Mouse (Mus musculus) lung, postnatal 4 days (tissue): ENCODE measurements around the gene Gm49325.
A peak's percentile ranks its signal among the peaks of the same experiment; 100 is the strongest.

Source experiments
- DNase-seq, 2 experiments: peaks; one replicate each; pipeline ENCODE4 v3.0.0; 2021

Gene Gm49325

DNA sequence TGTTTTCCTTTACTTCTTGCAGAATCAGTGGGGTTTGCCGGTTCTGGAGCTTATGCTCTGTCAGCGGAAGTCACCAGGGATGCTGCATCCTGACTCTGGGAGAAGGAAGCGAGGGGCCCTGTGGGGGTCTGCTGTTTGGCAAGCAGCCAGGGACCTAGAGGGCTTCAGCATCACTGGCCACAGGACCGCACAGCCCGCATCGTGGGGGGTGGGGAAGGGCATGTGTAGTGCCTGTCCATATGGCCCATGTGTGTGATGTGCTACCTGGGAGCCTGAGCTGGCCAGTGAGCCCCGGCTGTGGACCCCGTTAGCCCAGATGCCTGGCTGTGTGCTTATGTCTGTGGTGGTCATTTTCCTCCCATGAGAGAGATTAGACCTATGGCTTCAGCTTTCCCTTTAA lies 16.2 kb upstream of the Gm49325 start:
- DNase-seq = no peak

- DNase-seq = peak; percentile 58 to 73
Measured at GRCm38 (mm10) chr10:77590812-77591211, 15.2 kb upstream of the Gm49325 start.

- DNase-seq = no peak
Measured at GRCm38 (mm10) chr10:77591546-77591945, 14.5 kb upstream of the Gm49325 start.

DNA sequence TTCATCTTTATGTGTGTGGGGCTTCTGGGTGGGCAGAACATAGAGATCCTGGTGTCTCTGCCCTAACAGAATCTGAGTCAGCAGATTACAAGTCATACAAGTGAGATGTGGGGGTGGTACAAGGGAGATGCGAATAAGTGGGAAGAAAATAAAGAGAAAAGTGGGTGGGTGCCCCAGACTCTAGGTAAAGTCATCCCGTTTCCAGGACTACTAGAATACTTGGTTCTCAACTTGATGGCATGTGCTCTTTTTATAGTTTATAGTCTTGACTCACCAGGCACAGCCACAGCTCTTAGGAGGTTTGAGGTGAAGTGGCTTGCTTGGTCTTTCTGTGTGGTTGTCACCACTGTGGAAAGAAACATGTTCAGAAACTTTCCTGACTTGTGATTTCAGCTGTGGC lies 9.9 kb upstream of the Gm49325 start:
- no peak for DNase-seq

DNA sequence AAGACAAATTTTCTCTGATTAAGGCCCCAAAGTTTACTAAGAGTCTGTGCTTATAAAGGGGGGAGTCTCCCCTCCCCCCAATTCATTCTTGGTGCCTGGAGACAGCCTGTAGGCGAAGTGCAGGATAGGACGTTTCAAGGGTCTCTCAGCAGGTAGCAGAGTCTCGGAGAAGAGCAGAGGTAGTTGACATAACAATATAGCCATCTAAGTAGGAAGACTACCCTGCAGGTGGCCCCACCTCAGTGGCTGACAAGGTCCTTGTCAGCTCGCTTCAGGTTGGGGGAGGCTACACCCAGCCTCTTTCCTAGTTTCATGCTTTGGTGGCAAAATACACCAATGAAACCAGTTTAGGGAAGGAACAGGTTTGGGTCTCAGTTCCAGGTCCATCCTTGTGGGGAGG lies 3.0 kb upstream of the Gm49325 start:
- no peak for DNase-seq

DNA sequence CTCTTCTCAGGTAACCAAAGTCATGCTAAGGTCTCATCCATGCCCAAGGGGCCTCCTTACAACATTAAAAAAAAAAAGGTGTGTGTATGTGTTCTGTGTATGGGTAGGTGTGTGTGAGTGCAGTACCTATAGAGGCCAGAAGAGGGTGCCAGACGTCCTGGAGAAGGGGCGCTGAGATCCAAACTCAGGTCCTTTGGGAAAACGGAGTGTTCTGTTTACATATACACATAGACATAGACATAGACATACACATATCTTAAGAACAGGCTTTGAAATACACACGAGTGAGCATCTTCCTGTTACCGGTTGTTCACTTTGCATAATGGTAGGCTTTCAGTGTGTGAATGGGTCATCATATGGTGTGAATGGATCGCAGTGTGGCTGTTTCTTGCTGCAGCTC lies 1.9 kb upstream of the Gm49325 start:
- no peak for DNase-seq

DNA sequence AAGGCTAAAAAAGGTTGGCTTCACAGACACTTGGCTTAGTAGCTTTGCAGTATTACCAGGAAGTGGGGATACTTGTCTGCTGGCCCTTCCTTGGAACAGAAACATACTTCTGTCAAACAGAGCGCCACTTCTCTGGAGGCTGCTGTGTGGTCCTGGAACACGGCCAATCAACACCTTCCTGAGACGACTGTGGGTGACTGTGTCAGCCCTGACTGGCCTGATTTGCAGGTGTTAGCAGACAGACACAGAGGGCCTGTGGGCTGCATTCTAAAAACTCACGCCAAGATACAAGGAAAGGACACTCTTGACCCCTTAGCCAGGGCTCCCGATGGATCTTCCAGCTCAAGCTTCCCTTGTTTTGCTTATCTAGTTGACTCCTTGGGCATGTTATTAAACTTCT lies 1.0 kb upstream of the Gm49325 start:
- peak; percentile 45 to 61 for DNase-seq

- peak in 1 of 2 experiments; percentile 49 for DNase-seq
Measured at GRCm38 (mm10) chr10:77605368-77605767, 629 bp upstream of the Gm49325 start.

GRCm38 (mm10) chr10:77606855-77607254 lies 858 bp downstream of the Gm49325 start:
- no peak for DNase-seq

DNA sequence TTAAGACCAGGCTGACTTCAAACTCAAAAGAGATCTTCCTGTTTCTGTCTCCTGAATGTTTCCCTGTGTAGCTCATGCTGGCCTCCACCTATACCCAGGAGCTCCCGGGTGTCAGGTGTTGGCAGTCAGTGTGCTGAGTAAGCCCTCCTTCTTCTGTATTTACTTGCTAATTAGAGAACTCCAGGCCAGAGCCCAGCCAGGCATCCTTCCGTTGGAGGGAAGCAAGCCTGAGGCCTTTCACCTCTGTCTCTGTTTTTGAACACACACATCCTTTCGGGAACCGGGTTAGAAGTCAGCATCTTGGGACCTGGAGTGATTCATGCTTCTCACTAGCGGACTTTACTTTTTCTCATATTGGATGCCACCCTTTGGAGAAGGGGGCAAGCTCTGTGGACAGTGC lies 1.4 kb downstream of the Gm49325 start:
- DNase-seq = no peak

- no peak for DNase-seq
Measured at GRCm38 (mm10) chr10:77608589-77608988, 2.6 kb downstream of the Gm49325 start.

- DNase-seq = no peak
Measured at GRCm38 (mm10) chr10:77610221-77610961, 4.4 kb downstream of the Gm49325 start.

- DNase-seq = peak; percentile 51 to 73
Measured at GRCm38 (mm10) chr10:77613409-77613808, 7.4 kb downstream of the Gm49325 start.

- no peak for DNase-seq
Measured at GRCm38 (mm10) chr10:77615647-77616046, 9.7 kb downstream of the Gm49325 start.

GRCm38 (mm10) chr10:77616166-77616565 lies 10.2 kb downstream of the Gm49325 start:
- no peak for DNase-seq

GRCm38 (mm10) chr10:77616926-77617325 lies 10.9 kb downstream of the Gm49325 start:
- DNase-seq = no peak

GRCm38 (mm10) chr10:77621546-77621945 lies 15.5 kb downstream of the Gm49325 start:
- DNase-seq = peak in 1 of 2 experiments; percentile 20

DNA sequence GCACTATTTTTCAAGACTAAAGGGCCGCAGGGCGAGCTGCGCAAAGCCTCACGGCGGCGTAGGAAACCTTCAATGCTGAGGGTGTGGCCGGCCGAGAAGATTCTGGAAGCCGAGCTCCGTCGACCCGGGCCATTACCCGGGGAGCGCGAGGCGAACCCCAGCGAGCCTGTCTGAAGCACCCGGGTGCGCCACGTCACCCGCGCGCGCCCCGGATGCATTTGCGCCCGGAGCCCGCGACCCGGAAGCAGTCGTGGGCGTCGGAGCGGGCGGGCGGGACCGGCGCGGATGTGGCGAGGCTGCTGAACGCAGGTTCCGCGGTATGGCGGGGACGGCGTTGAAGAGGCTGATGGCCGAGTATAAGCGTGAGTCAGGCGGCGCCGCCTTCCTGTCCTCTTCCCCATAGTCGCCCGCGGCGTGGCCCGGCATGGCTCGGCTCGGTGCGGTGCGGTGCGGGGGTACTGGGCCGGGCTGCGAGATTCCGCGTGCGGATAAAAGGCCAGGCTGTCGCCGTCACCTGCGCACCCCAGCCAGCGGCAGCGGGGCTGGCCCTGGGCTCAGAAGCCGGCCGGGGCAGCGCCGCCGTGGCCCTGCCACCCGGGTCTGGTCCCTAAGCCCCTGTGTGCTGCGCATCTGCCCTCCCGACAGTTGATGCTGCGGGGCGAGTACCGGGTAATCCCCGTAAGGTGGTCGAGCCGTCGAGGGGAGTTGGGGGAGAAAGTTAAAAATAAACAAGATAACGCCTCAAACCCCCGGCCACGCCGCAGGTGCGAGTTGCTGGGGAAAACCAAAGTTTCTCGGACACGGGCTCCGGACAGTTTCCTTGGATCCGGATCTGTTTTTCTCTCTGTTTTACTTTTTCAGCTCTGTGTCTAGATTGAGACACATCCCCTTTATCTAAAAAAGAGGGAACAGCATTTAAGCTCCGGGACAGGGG lies 16.3 kb downstream of the Gm49325 start, which contains the start of gene Ube2g2:
Gene Ube2g2 (plus strand): TSS at position 221 of the 934 bp plus-strand sequence.
- peak; percentile 96 to 97 for DNase-seq

- peak; percentile 63 to 84 for DNase-seq
Measured at GRCm38 (mm10) chr10:77623069-77623492, 17.1 kb downstream of the Gm49325 start.

DNA sequence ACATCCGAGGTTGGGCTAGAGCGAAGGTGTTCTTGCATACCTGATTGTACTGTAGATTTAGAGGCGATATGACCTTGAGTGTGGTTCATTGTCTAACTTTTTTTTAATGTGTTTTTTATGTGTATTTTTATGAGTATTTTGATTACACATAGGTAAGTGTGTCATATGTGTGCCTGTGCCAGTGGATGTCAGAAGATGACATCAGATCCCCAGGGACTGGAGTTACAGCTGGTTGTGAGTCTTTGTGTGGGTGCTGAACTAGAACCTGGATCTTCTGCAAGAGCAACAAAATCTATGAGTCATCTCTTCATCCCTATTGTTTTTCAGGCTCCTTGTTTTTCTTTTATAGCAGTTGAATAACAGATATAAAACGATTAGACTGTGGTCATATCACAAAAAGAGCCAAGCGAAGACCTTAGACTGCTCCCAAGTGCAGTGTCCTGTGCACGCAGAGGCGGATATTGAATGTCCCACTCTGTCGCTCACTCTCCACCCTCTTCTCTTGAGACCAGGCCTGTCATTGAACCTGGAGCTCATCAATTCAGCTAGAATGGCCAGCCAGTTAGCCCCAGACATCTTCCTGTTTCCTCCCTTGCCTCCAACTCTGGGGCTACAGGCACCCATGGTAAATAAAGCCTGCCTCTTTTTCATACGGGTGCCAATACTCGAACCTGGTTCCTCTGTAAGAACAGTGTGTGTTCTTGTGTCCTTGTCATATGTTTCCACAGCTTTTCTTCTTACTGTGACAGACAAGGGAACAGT lies 17.8 kb downstream of the Gm49325 start:
- DNase-seq = no peak

DNA sequence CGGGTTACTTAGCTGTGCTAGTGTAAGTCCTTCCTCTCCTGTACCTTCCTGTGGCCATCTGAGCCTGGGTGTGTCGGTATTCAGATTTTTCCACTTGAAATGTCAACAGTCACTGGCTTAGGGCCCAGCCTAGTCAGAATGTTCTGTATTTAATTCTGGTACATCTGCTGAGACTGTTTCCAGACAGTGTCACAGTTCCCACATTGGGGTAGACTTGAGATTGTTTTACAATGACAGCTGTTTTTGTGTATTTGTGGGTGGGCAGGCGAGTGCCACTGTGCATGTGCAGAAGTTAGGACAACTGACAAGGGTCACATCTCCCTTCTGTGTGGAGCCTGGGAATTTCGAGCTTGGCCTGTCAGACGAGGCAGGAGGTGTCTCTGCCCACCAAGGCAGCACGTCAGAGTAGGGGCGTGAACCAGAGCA lies 18.6 kb downstream of the Gm49325 start:
- DNase-seq = peak; percentile 46 to 55

DNA sequence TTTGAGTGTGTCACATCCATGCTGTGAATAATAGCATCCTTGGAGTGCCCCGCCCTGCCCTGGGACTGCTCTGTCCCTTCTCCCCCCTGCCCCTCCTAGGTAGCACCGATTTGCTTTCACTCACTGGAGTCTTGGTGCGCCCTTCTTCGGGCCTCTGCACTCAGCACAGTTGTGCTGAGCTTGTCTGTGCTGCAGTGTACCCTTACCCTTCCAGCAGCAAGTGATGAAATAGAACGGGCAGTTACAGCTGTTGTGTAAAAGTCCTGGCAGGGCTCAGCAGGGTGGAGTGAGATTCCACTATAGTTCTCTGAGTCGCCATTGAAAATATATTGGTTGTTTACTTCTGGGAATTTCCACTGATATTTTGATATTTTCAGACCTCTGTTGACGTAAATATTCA lies 20.0 kb downstream of the Gm49325 start:
- DNase-seq = no peak

DNA sequence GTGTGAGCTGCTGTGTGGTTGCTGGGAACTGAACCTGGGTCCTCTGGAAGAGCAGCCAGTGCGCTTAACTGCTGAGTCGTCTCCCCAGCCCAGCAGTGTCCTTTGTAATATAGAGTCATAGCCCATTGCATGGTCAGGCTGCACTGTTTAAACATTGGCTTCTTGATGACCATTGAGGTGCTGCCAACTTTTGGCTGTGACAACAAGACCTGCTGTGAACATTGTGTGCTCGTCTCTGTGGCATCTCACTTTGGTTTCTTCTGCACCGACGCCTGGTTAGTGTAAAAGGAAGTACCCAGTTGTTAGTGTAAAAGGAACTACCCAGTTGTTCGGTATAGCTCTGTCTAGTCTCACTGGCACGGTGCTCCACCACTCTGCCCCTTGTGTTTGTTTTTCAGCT lies 20.6 kb downstream of the Gm49325 start:
- DNase-seq = no peak
